Mouse (Mus musculus) thymus, postnatal 36 days (tissue): ENCODE results near the gene 4930544D05Rik.

Experiments
- DNase-seq, 2 experiments: peaks; one replicate each; pipeline ENCODE4 v3.0.0; 2022; ENCODE audit warnings: mixed read lengths in 2 of 2

Gene 4930544D05Rik

DNA sequence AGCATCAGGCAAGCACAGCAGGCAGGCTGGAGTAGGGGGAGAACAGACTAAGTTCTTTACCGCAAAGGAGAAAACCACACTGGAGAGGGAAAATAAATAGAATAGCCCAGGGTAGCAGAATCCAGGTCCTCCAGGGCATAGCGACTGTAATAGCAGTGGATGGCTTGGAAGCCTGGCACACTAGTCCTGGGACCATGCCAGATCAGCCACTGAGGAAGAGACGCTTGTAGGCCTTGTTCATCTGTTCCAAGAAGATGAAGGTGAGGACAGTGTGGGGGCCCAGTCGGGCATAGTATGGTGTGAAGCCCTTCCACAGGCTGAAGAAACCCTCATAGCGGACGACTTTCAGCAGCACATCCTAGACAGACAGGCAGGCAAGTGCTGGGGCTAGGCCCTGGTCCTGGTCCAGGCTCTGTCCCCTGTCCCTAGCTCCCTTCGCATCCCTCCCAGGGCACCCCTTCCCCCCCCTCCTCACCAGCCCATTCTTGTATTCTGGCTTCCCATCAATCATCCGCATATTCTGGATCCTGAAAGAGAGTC, 29.0 kb downstream of the 4930544D05Rik start:
- DNase-seq, result no peak

DNA sequence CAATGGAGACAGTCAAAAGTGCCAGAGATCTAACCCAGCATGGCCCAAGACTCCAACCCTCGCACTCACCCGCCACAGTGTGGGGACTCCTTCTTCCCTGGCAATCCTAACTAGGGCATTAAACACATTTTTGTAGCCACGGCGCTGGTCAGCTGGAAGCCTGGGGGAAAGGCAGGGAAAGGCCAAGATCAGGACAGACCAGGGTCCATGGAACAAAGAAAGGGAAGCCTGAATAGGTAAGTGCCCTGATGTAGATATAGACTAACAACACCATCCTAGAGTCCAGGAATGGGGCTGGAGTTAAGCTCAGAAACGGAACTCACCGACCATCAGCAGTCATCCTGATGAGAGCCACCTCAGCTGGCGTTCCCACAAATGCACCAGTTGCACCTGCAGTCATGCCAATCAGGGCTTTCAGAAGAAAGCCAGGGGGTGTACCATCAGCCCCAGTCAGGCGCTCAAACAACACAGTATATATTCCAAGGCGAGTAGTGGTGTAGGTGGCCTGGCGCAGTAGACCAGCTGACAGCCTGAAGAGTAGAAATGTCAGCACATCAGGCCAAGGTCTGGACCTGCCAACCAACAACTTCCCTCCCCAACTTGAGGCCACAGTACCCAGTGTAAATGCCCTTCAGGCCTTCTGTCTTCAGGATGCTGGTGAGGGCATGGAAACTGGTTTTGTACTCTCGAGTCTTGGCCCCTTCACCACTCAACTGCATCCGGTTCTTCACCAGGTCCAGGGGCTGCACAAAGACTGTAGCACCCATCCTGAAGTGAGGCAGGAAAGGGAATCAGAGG, 30.0 kb downstream of the 4930544D05Rik start:
- DNase-seq, result no peak

DNA sequence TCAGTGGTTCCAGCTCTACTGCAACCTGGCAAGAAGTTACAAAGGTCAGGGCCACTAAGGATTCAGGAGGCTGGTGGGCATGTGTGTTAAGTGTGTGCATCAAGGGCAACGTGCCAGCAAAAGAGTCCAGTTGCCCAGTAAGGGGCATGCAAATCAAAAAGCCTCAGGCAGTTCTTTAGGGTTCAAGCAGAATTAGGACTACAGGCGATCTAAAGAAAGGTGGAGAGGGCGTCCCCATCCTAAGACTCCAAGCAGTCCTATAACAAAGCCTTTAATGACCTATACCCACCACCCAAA, 30.6 kb downstream of the 4930544D05Rik start:
- no peak for DNase-seq

DNA sequence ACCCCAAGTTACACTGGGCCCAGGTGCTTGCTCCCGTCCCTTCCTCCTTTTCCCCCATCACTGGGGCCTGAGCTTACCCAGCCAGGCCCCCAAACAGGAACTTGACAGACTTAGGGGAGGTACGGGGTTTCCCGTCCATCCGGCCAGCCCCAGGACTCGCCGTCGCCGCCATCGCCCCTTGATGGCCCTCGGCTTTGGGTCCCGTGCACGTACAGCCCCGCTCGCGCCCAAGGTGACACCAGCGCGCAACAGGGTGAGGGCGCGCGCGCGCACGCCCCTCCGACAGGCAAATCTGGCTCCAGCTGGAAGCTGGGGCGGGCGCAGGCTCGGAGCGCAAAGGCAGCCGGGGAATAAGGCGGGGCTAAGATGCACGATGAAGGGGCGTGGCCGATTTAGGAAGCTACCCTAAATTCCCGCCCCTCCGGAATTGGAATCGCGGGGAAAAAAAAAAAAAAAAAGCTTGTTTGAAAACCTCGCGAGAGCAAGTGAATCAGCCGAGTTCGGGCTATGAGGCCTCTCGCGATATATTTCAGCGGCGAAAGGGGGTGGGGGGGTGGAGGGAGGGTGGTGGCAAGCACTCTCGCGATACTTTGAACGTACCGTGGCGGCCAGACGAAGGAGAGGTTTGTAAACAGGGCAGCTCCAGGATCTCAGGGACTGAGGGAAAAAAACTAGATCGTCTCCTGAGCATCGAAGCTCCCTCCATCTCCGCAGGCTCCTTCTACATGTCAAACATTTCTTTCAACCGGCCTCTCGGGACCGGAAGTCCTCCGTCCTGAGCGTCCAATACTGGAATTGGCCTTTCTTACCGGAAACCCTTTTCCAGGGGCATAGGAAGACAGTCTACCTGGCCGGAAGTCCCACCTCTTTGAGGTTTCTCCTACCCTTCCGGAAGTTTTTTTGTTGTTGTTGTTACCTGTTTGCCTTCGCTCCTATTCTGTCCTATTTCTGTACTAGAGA, 31.3 kb downstream of the 4930544D05Rik start, which contains the start of the genes Rnf167 and Slc25a11:
Gene Rnf167 (plus strand): TSS at position 545 of the 960 bp plus-strand sequence.
Gene Slc25a11 (minus strand): TSS at position 789 of the 960 bp plus-strand sequence.
- DNase-seq, result peak; percentile 96 to 98

DNA sequence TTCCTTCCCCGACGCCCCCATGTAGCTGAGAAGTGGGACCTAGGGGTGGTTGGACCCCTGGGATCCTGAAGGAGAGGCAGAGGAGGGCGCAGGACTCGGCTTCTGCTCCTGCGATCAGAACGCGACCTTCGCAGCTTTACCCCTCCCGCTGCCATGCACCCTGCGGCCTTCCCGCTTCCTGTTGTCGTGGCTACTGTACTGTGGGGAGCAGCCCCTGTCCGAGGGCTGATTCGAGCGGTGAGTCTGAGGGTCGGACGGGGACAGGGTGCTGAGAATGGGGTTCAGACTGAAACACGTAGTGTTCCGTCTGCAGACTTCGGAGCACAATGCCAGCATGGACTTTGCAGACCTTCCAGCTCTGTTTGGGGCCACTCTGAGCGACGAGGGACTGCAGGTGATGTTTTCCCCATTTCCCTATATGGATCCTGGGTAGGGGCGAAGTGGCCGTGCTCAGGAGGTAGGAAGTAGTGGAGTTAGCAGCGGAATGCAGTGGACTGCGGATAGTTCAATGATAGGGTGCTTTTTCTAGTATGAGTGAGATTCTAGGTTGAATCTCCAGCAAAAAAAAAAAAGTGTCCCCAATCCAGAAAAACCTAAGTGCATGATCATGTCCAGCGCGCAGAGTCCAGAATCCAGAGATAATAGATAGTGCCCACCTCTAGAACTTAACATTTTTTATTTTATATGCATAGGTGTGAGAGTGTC, 32.2 kb downstream of the 4930544D05Rik start:
- DNase-seq, result peak; percentile 66 to 77

DNA sequence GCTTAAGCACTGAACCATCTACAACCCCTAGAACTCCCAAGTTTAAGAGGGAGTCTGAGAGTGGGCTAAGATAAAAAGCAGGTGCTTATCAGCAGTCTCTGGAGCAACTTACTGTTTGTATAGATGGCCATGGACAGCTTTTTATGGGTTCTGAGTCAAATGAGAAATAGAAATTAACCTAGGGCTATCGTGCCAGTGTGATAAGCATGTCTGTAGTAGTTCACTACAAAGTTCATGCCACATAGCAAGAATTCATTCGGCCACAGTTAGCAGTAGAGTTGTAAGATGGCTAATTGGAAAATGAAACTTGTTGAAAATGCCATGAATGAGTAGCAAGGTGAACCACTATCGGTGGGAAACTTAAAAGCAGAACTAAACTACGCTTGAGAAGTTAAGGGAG, 32.9 kb downstream of the 4930544D05Rik start:
- DNase-seq, result no peak

DNA sequence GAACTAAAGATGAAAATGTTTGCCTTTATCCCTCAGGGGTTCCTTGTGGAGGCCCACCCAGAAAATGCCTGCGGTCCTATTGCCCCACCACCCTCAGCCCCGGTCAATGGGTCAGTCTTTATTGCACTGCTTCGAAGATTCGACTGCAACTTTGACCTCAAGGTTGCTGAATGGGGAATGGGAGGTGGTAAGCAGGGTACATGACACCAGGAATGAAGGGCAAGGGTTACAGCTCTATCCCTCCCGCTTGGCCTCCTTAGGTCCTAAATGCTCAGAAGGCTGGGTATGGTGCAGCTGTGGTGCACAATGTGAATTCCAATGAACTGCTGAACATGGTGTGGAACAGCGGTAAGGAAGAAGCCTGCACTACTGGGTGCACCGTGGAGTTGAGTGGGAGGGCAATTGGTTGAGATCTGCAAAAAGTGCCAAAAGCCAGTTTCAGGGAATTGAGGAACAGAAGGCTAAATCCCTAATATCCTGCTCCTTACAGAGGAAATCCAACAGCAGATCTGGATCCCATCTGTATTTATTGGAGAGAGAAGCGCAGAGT, 33.6 kb downstream of the 4930544D05Rik start:
- DNase-seq, result no peak

DNA sequence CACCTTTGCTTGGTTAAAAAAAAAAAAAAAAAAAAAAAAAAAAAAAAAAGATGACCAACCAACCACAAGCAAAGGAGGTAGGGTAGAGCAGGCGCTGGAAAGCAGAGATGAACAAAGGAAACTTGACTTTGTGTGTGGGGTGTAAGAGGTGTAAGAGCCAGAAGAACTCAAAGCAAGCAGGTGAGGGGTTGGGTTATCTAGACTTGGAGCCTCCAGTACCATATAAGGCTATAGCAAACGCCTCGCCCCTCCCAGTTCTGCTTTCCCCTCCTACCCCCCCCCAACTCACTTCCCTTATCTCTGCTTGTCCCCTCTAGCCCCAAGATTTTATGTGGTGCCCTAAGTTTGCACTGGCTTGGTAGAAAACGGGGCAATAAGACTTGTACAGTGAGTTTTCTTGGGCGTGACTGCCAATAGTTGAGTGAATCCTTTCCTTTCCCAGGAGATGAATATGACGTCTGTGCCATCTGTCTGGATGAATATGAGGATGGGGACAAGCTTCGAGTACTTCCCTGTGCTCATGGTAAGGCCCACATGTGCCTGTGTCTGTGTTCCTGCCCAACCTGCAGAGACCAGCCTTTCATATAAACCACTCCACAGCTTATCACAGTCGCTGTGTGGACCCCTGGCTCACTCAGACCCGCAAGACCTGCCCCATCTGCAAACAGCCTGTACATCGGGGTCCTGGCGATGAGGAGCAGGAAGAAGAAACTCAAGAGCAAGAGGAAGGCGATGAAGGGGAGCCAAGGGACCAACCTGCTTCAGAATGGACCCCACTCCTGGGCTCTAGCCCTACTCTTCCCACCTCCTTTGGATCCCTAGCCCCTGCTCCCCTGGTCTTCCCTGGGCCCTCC, 34.9 kb downstream of the 4930544D05Rik start:
- DNase-seq, result peak; percentile 48 to 67

DNA sequence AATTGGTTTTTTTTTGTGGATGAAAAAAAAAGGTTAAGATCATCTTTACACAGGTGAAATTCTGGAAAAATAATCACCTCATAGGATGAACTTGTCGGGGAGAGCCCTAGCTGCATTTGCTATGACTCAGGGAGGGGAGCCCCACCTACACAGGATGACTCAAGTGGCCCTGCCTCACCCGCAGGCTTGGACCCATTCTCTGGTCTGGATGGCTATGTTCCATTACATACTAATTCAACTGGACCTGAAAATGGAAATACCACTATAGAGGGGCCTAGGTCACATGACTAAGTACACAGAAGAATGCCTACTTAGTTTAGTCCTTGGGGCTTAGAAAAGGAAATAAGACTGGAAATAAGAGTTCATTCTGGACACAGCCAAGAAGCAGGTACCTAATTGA, 35.7 kb downstream of the 4930544D05Rik start:
- DNase-seq, result peak in 1 of 2 experiments; percentile 35

DNA sequence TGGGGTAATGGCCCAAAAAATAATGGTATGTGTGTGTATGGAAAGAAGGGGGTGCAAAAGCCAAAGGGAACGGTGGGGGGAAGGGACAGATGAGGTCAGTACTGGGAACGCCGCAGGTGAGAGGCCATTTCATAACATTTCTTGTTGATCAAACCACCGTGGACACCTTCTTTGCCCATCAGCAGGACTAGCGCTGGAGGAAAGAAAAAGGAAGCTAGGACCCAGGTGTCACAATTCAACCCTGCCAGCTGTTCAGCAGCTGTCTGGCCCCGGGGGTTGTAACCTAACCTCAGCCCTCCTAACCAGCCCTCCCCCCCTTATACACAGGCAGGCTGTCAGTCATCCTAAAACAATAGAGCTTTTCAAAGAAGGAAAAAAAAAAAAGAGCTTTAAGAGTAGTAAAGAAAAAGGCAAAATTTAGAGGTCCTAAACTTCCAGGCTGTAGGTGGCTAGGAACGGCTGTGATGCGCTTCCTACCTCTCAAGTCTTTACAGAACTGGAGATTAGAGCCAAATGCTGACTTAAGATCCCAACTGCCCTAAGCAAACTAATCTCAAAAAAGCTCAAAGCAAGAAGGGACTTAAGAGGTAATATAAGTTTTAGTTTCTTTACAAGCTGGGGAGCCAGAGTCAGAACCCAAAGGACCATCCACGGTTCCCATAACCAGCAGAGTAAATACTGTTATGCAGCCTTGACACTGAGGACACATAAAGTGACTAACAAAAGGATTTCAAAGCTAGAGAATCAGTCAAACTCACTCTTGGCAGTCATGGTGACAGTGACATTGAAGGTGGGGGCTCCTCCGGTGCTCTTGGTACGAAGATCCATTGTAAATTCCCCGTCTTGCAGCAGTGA, 36.6 kb downstream of the 4930544D05Rik start:
- peak; percentile 54 to 75 for DNase-seq

DNA sequence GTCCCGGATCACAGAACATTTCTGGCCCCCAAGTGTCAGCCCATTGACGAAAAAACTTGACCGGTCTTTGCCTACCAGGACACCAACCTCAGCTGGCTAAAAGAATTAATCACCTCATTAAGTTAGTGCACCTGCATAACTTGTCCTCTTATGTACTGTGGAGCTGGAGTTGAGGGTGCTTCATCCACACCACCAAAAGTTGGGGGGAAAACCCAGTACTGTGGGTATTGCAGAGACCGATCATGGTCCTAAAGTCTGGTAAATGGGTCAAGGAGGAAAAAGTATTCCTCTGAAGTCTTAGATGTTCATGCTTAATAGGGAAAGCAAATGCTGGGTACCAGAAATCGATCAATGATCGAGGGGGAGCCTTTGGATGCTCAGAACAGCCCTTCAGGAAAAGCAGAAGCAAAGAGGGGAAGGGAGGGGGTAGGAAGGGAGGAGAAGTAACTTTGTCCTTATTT, 37.3 kb downstream of the 4930544D05Rik start:
- peak in 1 of 2 experiments; percentile 27 for DNase-seq

DNA sequence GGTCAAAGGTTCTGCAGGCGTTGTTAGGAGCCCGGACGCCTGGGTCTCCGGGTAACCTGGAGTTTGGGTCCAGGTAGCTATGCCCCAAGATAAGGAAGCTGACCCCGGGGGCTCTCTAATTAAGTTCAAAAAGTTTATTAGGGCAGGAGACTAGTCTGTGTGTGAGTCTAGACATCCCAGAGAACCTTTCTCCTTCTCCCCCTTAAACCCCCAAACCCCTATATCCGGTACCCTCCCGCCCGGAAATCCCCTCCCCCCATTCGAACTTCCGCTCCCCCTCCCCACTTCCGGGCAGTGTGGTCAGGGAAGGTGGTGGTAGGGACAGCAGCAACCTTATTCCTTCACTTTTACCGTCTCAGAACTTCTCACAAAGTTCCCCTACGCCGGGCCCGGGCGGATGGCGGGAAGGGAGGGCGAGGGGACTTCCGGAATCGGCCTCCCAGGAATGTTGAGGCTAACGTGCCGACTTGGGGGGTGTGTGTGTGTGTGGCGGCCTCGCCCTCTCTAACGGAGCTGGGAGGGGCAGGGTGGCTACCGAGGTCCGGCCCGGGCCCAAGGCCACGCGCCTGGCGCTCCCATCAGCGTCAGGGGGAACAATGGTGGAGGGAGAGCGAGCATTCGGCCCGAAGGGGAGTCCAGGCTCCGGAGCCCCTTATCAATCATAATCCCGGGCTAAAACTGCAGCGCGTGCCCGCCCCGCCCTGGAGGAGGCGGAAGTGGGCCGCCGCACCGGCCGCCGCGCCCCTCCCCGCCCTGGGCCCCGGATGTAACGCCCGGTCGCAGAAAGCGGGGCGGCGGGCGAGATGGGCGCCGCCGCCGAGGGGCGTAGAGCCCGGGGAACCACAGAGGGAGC, 37.9 kb downstream of the 4930544D05Rik start:
- peak; percentile 82 to 87 for DNase-seq

DNA sequence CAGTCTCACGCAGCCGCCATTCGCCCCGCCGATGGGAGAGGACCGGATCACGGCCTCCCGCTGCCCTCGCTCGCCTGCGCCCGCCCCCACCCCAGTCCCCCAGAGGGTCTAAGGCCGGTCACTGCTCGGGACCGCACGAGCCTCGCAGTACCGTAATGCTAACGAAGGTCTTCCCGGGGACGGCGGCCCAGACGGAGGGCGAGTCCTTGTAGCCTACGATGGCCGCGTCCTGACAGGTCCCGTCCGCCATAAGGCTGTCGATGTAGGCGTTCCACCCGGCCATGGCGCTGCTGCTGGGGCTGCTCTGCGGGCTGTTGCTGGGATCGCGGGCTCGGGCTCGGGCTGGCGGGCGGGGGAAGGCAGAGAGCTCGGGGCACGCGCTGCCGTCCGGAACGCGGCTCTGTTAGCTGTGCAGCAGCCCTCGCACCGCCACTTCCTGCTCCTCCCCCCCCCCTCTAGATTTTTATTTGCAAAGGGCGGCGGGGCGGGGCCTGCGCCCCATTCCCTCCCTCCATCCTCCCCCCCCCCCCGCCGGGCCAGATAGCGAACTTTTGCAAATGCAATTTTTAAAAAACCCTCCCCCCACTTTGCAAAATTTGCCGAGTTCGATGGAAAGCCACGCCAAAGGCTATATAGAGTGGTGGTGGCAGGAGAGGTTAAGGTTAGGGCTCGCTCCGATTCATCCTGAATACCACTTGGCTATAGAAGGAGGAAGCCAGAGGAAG, 38.7 kb downstream of the 4930544D05Rik start, which contains the start of gene Pfn1:
Gene Pfn1 (minus strand): TSS at position 447 of the 725 bp plus-strand sequence.
- peak; percentile 83 to 89 for DNase-seq

DNA sequence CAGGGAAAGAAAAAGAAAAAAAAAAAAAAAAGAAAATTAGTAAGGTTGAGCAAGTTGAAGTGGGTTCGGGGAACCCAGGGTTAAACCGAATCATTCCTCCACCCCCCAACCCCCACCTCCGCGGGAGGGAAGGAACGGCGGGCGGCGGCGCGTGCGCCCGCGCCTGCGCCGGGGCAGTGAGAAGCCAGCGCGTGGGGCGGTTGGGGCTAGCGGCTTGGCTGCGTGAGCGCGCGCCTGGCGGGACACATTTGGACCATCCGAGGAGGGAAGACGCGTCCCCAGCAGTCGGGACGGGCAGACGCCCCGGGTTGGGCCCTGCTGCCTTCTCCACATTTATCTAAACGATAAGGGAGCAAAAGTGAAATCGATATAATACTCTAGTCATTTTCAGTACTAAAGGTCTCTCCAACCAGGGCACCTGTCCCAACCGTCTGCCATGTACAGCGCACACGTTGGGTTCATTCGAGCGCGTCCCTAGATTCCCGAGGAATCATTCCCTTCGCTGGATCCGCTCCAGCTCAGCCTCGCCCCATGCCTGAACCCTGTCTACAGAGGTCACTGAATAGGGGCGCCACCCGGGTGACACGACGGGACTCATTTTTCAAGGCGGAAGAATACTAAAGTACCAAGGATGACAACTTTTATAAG, 39.4 kb downstream of the 4930544D05Rik start:
- peak; percentile 82 to 83 for DNase-seq

DNA sequence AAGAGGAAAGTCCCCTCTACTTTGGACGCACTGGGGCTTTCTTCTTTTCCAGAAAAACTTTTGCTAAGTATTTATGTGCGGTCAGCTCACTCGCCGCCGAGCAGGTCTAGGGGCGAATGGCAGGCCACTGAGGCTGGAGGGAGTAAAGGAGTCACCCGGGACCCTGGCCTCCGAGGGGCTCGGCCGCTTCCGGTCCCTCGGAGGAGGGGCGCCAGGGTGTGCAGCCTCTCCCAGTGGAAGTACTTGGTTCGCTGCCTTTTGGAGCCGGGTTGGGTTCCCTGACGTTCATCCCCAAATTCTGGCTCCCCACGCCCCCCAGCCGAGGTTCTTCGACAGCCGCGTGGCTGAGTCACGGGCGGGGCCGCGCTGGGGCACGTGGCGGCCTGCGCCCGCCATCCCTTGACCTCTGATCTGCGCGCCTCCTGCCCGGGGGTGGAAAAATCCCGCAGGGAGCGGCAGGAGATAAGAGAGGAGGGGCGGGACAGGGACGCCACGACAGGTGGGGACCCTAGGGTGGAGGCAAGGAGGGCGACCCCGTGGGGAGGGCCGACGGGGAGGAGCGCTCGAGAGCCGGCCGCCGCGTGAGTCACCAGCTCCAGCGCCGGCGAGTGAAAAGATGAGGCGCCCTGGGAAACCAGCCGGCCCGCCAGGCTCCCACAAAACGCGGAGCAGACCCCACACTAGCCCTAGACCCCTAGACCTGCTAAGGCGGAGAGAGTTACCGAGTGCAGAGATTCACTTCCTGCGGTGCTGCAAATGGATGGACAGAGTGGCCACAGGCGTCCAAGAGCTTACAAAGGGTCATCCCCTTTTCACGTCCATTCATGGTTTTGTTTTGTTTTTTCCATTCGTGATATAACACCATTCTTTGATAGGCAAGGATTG, 40.2 kb downstream of the 4930544D05Rik start:
- peak; percentile 76 to 77 for DNase-seq

DNA sequence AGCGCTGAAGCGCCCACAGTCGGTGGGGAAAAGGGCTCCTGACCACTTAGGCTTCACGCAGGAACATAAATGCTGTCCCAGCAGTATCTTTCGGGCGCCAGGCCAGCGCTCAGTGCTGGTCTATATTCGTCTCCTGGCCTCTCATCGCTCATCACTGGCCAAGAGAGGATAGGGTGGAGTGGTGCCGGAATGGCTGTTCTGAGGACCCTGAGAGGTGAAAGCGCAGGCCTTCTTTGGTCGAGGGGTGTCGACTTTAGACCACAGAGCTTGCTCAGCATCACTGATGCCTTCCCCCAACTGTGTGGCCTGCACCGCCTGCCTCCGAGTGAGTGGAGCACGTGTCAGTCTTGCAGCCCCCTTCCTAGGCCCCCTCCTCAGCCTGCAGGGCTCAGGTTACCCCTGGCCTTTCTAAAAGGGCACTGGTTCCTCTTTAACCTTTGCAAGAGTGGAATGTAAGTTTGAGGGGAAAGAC, 40.8 kb downstream of the 4930544D05Rik start:
- no peak for DNase-seq

DNA sequence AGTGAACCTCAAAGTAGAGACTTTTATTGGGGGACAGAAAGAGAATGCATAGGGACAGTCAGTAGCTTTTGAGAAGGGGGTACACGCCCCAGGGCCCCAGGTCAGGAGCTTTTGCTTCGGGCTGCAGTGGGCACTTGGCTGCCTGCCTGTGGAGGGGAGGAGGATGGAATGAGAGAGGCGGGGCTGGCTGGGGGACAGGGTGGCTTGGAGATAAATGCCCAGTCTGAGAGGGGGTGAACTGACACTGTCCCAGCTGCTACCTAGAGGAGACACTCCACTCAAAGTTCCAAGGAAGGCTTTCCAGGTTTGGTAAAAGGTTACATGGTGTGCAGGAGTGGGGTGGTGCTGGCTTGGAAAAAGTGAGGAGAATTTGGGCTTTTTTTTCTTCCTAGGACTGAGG, 41.3 kb downstream of the 4930544D05Rik start, which contains the start of gene Eno3:
Gene Eno3 (plus strand): TSS at position 239 of the 400 bp plus-strand sequence.
- DNase-seq, result no peak
